Mouse (Mus musculus) myocyte (in vitro differentiated cells): ENCODE measurements at regions not wholly inside any gene's neighbourhood (a gene's known extent, or its start where the extent isn't known, plus 50 kb on each side); places are given as distances from the start of the nearest gene placed in this dataset.

ENCODE experiments used
- H3K27me3 ChIP-seq: one replicate; pipeline ENCODE4 v1.6.1; 2011; ENCODE audit not compliant: control insufficient read depth, insufficient read depth, insufficient read length
- H3K36me3 ChIP-seq: one replicate; pipeline ENCODE4 v1.6.1; 2011; ENCODE audit not compliant: control insufficient read depth, insufficient read depth
- H3K4me2 ChIP-seq: one replicate; pipeline ENCODE4 v1.6.1; 2011; ENCODE audit warnings: low read depth, control low read depth
- H3K4me3 ChIP-seq: one replicate; pipeline ENCODE4 v1.5.1; 2011; ENCODE audit warnings: mild to moderate bottlenecking, control low read depth, moderate library complexity
- H3K79me2 ChIP-seq: one replicate; pipeline ENCODE4 v1.6.1; 2011; ENCODE audit not compliant: control insufficient read depth, insufficient read depth
- H3ac ChIP-seq: one replicate; pipeline ENCODE4 v1.6.1; 2011; ENCODE audit not compliant: control insufficient read depth, insufficient read length
- CEBPB ChIP-seq: IDR thresholded peaks from 2 replicates; pipeline ENCODE4 v1.6.1; 2011; ENCODE audit warnings: mild to moderate bottlenecking, moderate library complexity; ENCODE audit not compliant: poor library complexity, insufficient read depth, severe bottlenecking
- E2F4 ChIP-seq: IDR thresholded peaks from one replicate; pipeline ENCODE4 v1.6.1; 2011; ENCODE audit warnings: mild to moderate bottlenecking, control low read depth, moderate library complexity; ENCODE audit not compliant: insufficient read depth
- MAX ChIP-seq: IDR thresholded peaks from one replicate; pipeline ENCODE4 v1.6.1; 2011; ENCODE audit warnings: low read depth, mild to moderate bottlenecking, control low read depth
- MYOD1 ChIP-seq, 3 experiments: IDR thresholded peaks; one replicate each; pipeline ENCODE4 v1.6.1; 2011; ENCODE audit warnings: control low read depth in 2 of 3, low read depth in 2 of 3, mild to moderate bottlenecking in 2 of 3, moderate library complexity in 1 of 3; ENCODE audit not compliant: insufficient read length in 2 of 3, control insufficient read depth in 1 of 3
- MYOG ChIP-seq, 3 experiments: IDR thresholded peaks; one replicate each; pipeline ENCODE4 v1.6.1; 2011; ENCODE audit warnings: control low read depth in 2 of 3, low read depth in 2 of 3, mild to moderate bottlenecking in 2 of 3; ENCODE audit not compliant: insufficient read length in 2 of 3, control insufficient read depth in 1 of 3, insufficient read depth in 1 of 3
- POLR2A ChIP-seq: IDR thresholded peaks from one replicate; pipeline ENCODE4 v1.6.1; 2011; ENCODE audit warnings: low read depth, mild to moderate bottlenecking, control low read depth, moderate library complexity; ENCODE audit not compliant: insufficient read length
- POLR2AphosphoS2 ChIP-seq: IDR thresholded peaks from one replicate; pipeline ENCODE4 v1.6.1; 2011; ENCODE audit warnings: low read depth, control low read depth; ENCODE audit not compliant: insufficient read length
- REST ChIP-seq: IDR thresholded peaks from one replicate; pipeline ENCODE4 v1.6.1; 2011; ENCODE audit warnings: mild to moderate bottlenecking, control low read depth, moderate library complexity; ENCODE audit not compliant: insufficient read depth, insufficient read length
- SRF ChIP-seq: IDR thresholded peaks from one replicate; pipeline ENCODE4 v1.6.1; 2011; ENCODE audit warnings: low read depth; ENCODE audit not compliant: control insufficient read depth, insufficient read length
- TCF12 ChIP-seq: IDR thresholded peaks from one replicate; pipeline ENCODE4 v1.6.1; 2011; ENCODE audit warnings: mild to moderate bottlenecking, control low read depth; ENCODE audit not compliant: poor library complexity, insufficient read depth, severe bottlenecking
- TCF3 ChIP-seq: IDR thresholded peaks from one replicate; pipeline ENCODE4 v1.6.1; 2011; ENCODE audit warnings: low read depth, control low read depth; ENCODE audit not compliant: insufficient read length
- USF1 ChIP-seq: IDR thresholded peaks from one replicate; pipeline ENCODE4 v1.6.1; 2011; ENCODE audit warnings: low read depth, mild to moderate bottlenecking, control low read depth, moderate library complexity

DNA sequence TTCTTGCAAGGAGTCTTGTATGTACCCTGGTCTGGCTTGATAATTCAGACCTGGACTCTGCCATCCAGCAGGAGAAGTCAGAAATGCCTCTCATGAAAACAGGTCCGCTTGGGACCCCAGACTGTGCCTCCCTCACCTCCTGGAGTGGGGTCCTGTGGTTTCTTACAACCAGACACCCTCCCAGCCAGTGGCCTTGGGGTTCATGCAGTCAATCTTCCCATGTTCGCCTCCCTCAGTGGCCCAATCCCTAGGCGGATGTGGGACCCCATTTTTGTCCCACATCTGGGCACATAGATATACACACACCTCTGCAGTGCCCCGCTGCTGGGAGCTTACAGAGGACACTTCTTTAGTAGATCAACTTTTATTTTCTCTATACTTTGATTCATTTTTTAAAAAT, 217.7 kb downstream of the Lrfn2 start:
- Histone ChIP-seq H3K36me3 (no peaks in the 10 kb centered on the region), H3ac (no peak overlapping the region), H3K79me2 (no peaks in the 10 kb centered on the region), H3K4me2 (no peak overlapping the region), H3K27me3 (no peaks in the 10 kb centered on the region), H3K4me3 (no peak overlapping the region)
- TF ChIP-seq SRF = no peak
- no peak for TF ChIP-seq USF1
- no peak for TF ChIP-seq CEBPB
- no peak for TF ChIP-seq TCF3
- no peak for TF ChIP-seq POLR2AphosphoS2
- TF ChIP-seq MYOG (IDR thresholded peaks at IDR 0.05; ENCODE audit: control insufficient read depth in 1 of 3, insufficient read depth in 1 of 3, insufficient read length in 2 of 3, low read depth in 2 of 3) = no peak
- TF ChIP-seq MAX = no peak
- TF ChIP-seq E2F4 = no peak
- no peak for TF ChIP-seq REST
- no peak for TF ChIP-seq MYOD1 (IDR thresholded peaks at IDR 0.05; ENCODE audit: control insufficient read depth in 1 of 3, insufficient read length in 2 of 3, low read depth in 2 of 3)
- no peak for TF ChIP-seq POLR2A
- TF ChIP-seq TCF12 = no peak

DNA sequence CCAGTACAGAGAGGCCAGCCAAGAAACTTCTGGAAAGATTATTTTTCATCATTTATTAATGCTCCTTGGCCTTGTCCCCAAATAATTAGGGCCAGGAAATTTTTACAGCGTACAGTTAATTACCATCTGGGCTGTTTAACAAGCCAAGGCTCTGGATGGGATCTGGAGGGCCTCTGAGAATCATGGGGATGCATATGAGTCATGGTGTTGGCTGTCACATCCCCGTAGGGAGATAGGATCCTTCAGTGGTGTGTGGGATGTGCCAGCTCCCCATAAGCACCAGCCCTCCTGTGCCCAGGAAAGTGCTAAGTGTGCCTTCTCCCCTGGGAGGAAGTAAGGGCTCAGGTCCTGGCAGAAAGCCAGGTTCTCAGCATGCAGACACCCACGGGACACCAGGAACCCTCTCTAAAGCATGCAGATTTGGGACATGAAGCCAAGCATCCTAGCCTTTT, 218.8 kb downstream of the Lrfn2 start:
- Histone ChIP-seq H3K27me3 (no peaks in the 10 kb centered on the region), H3K4me3 (no peak overlapping the region), H3ac (no peak overlapping the region), H3K79me2 (no peaks in the 10 kb centered on the region), H3K36me3 (no peaks in the 10 kb centered on the region), H3K4me2 (no peak overlapping the region)
- TF ChIP-seq MYOG (IDR thresholded peaks at IDR 0.05; ENCODE audit: control insufficient read depth in 1 of 3, insufficient read depth in 1 of 3, insufficient read length in 2 of 3, low read depth in 2 of 3) (no peak), USF1 (no peak), TCF12 (no peak), MAX (no peak), POLR2AphosphoS2 (no peak), TCF3 (no peak), MYOD1 (IDR thresholded peaks at IDR 0.05; ENCODE audit: control insufficient read depth in 1 of 3, insufficient read length in 2 of 3, low read depth in 2 of 3) (no peak), CEBPB (no peak), REST (no peak), E2F4 (no peak), SRF (no peak), POLR2A (no peak)

DNA sequence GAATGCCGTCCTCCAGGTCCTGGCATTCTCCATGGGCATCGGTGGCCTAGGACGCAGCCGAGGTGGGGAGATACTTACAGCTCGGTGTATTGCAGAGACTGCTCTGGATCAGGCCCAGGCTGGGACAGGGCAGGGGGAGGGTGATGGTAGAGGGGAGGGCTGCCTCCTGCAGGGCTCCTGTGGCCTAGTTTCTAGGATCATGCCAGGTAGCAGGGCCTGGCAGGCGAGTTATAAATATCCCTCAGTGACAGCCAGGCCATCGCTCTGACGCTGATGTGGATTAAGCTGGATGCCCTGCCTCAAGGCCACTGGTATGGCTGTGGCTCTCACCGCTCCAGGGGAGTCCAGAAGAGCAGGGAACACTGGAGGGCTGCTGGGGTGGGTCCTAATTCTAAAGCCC, 221.8 kb downstream of the Lrfn2 start:
- Histone ChIP-seq H3K4me3 (no peak overlapping the region), H3ac (no peak overlapping the region), H3K79me2 (no peaks in the 10 kb centered on the region), H3K4me2 (no peak overlapping the region), H3K36me3 (no peaks in the 10 kb centered on the region), H3K27me3 (no peaks in the 10 kb centered on the region)
- TF ChIP-seq MAX (no peak), TCF3 (no peak), MYOD1 (IDR thresholded peaks at IDR 0.05; ENCODE audit: control insufficient read depth in 1 of 3, insufficient read length in 2 of 3, low read depth in 2 of 3) (no peak), TCF12 (no peak), MYOG (IDR thresholded peaks at IDR 0.05; ENCODE audit: control insufficient read depth in 1 of 3, insufficient read depth in 1 of 3, insufficient read length in 2 of 3, low read depth in 2 of 3) (no peak), USF1 (no peak), POLR2A (no peak), REST (no peak), POLR2AphosphoS2 (no peak), E2F4 (no peak), SRF (no peak), CEBPB (no peak)

DNA sequence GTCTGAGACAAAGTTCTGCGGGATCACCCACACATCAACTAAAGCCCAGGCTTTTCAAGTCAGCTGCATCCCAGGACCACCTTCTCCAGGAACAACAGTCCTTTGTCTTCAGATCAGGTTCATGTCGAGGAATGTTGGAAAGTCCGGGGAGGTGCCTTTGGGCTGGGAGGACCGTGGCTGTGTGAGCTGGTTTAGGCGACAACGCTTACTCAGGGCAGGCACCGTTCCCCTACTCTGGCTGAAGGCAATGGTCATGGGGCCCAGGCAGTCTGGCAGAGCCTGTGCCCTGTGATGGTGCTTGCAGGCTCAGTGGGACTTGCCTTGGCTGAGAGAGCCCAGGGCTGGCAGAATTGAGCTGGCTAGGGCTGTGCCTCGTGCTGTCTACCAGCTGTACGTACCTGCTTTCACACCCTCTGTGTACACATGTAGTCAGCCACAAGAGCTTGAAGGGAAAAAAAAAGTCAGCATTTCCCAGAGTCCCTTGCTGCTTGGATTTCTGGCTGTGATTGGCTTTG, 222.9 kb downstream of the Lrfn2 start:
- no peak overlapping the region for H3K4me2 ChIP-seq
- no peaks in the 10 kb centered on the region for H3K36me3 ChIP-seq
- H3K79me2 ChIP-seq = no peaks in the 10 kb centered on the region
- no peak overlapping the region for H3K4me3 ChIP-seq
- H3K27me3 ChIP-seq = no peaks in the 10 kb centered on the region
- H3ac ChIP-seq = no peak overlapping the region
- no peak for TF ChIP-seq USF1
- no peak for TF ChIP-seq CEBPB
- no peak for TF ChIP-seq REST
- TF ChIP-seq E2F4 = no peak
- TF ChIP-seq TCF3 = no peak
- no peak for TF ChIP-seq MYOG (IDR thresholded peaks at IDR 0.05; ENCODE audit: control insufficient read depth in 1 of 3, insufficient read depth in 1 of 3, insufficient read length in 2 of 3, low read depth in 2 of 3)

DNA sequence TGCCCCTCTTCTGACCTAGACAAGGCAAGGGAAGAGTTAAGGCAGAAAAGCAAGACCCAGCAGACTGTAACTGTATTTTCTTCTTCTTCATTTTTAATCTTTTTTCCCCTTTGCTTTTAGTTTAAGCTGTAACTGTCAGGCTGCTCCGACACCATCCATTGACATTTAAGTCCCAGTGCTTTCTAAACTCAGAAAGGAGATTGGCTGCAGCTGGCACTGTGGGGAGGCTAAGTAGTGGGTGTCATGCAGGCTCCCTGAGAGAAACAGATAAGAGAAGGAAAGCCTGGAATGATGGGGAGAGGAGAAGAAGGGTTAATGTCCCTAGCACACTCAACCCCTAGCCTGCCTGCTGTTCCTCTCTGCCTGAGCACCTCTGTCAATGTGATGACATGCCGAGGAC, 225.4 kb downstream of the Lrfn2 start:
- no peak overlapping the region for H3K4me3 ChIP-seq
- no peak for TF ChIP-seq TCF3
- TF ChIP-seq USF1 = no peak
- no peak for TF ChIP-seq MYOD1 (IDR thresholded peaks at IDR 0.05; ENCODE audit: control insufficient read depth in 1 of 3, insufficient read length in 2 of 3, low read depth in 2 of 3)
- TF ChIP-seq REST = no peak
- no peak for TF ChIP-seq POLR2A
- TF ChIP-seq MAX = no peak
- no peak for TF ChIP-seq TCF12
- no peak for TF ChIP-seq POLR2AphosphoS2
- TF ChIP-seq CEBPB = no peak
- TF ChIP-seq SRF = no peak
- no peak for TF ChIP-seq E2F4
- no peak for TF ChIP-seq MYOG (IDR thresholded peaks at IDR 0.05; ENCODE audit: control insufficient read depth in 1 of 3, insufficient read depth in 1 of 3, insufficient read length in 2 of 3, low read depth in 2 of 3)
- no peak overlapping the region for H3K4me2 ChIP-seq
- H3K27me3 ChIP-seq = no peaks in the 10 kb centered on the region
- no peaks in the 10 kb centered on the region for H3K36me3 ChIP-seq
- H3ac ChIP-seq = no peak overlapping the region
- no peaks in the 10 kb centered on the region for H3K79me2 ChIP-seq
